Mouse (Mus musculus) liver, adult 2 months (tissue): ENCODE data around the gene Rae1. TPM values are rescaled to one million over a fixed set of nuclear protein-coding genes. Genes with fewer than 3 reads are reported as not detected.

Experiments used
- DNase-seq: peaks from one replicate; pipeline ENCODE4 v3.0.0-alpha.2; 2011; ENCODE audit warnings: low read depth, low spot score; ENCODE audit errors: extremely low read depth
- H3K27ac ChIP-seq: fragments of 200-500 bp; replicated peaks from 2 replicates; pipeline ENCODE4 v1.5.1; 2012; ENCODE audit warnings: low read depth, mild to moderate bottlenecking, control low read depth, inconsistent platforms, low read length; ENCODE audit not compliant: insufficient read depth
- H3K27me3 ChIP-seq: fragments of 200-500 bp; 2 replicates; pipeline ENCODE4 v1.6.1; 2012; ENCODE audit warnings: mild to moderate bottlenecking, moderate library complexity, low read length, inconsistent platforms; ENCODE audit not compliant: control insufficient read depth, insufficient read depth
- H3K36me3 ChIP-seq: fragments of 200-500 bp; 2 replicates; pipeline ENCODE4 v1.6.1; 2012; ENCODE audit warnings: low read length, inconsistent platforms; ENCODE audit not compliant: control insufficient read depth, insufficient read depth
- H3K4me1 ChIP-seq: fragments of 200-500 bp; 2 replicates; pipeline ENCODE4 v1.6.1; 2011; ENCODE audit warnings: low read length; ENCODE audit not compliant: control insufficient read depth, insufficient read depth
- H3K4me3 ChIP-seq: fragments of 200-500 bp; 2 replicates; pipeline ENCODE4 v1.5.1; 2011; ENCODE audit warnings: low read depth, mild to moderate bottlenecking, control low read depth, low read length, moderate library complexity; ENCODE audit not compliant: insufficient read depth
- H3K79me2 ChIP-seq: fragments of 200-500 bp; 2 replicates; pipeline ENCODE4 v1.6.1; 2012; ENCODE audit warnings: inconsistent platforms, mild to moderate bottlenecking, low read length, moderate library complexity; ENCODE audit not compliant: control insufficient read depth, insufficient read depth
- H3K9ac ChIP-seq: fragments of 200-500 bp; 2 replicates; pipeline ENCODE4 v1.6.1; 2012; ENCODE audit warnings: low read depth, mild to moderate bottlenecking, control low read depth, inconsistent platforms, low read length
- CTCF ChIP-seq: fragments of 200-500 bp; IDR thresholded peaks from 2 replicates; pipeline ENCODE4 v1.5.1; 2011; ENCODE audit warnings: low read depth, low read length, control low read depth
- POLR2A ChIP-seq: fragments of 200-500 bp; IDR thresholded peaks from 2 replicates; pipeline ENCODE4 v1.6.1; 2011; ENCODE audit warnings: low read length, control low read depth; ENCODE audit not compliant: insufficient read depth; ENCODE audit errors: extremely low read depth
- WGBS: fragments of 180-500 bp; shearing (Covaris S2); methylation state at CpG from one replicate; pipeline ENCODE4 v1.1.7; 2018; 5-methylcytosine and 5-hydroxymethylcytosine counted together
- polyA plus RNA-seq: library from polyadenylated mRNA; depleted of rRNA; stranded (reverse); fragments of >200 nt; gene quantifications from 2 replicates; pipeline ENCODE4 v1.2.3, GENCODE M21; 2012
- total RNA-seq: library from RNA; depleted of rRNA; stranded (reverse); fragments of >200 nt; gene quantifications from 2 replicates; pipeline ENCODE4 v1.2.3, GENCODE M21; 2014

Gene Rae1
- total and polyA plus RNA-seq, 2 experiments = 13.1 to 31.9 TPM

- TF ChIP-seq CTCF = no peak
- TF ChIP-seq POLR2A = no peak
- no peak for DNase-seq
- H3K27me3 ChIP-seq = no peaks in the 10 kb centered on the region
- H3K9ac ChIP-seq = no peak overlapping the region
- no peak overlapping the region for H3K27ac ChIP-seq
- H3K36me3 ChIP-seq = no peaks in the 10 kb centered on the region
- H3K79me2 ChIP-seq = no peaks in the 10 kb centered on the region
- H3K4me1 ChIP-seq = no peaks in the 10 kb centered on the region
- WGBS = 93% methylated on average over 43 of the region's 43 CpGs
- no peak overlapping the region for H3K4me3 ChIP-seq
Measured at GRCm38 (mm10) chr2:172979666-172980345, 20.1 kb upstream of the Rae1 start.

GRCm38 (mm10) chr2:172982776-172983561 is 16.9 kb upstream of the Rae1 start:
- Histone ChIP-seq H3K36me3 (no peaks in the 10 kb centered on the region), H3K79me2 (no peaks in the 10 kb centered on the region), H3K27me3 (no peaks in the 10 kb centered on the region), H3K9ac (no peak overlapping the region), H3K4me3 (no peak overlapping the region), H3K4me1 (no peaks in the 10 kb centered on the region), H3K27ac (no peak overlapping the region)
- 26% methylated on average over 9 of the region's 9 CpGs for WGBS
- TF ChIP-seq POLR2A (no peak), CTCF (no peak)
- DNase-seq = peak; percentile 93

GRCm38 (mm10) chr2:172990161-172990560 is 9.8 kb upstream of the Rae1 start:
- no peak for DNase-seq
- TF ChIP-seq POLR2A (no peak), CTCF (no peak)
- no peaks in the 10 kb centered on the region for H3K36me3 ChIP-seq
- H3K9ac ChIP-seq = no peak overlapping the region
- no peaks in the 10 kb centered on the region for H3K4me1 ChIP-seq
- H3K4me3 ChIP-seq = no peak overlapping the region
- no peaks in the 10 kb centered on the region for H3K79me2 ChIP-seq
- no peaks in the 10 kb centered on the region for H3K27me3 ChIP-seq
- no peak overlapping the region for H3K27ac ChIP-seq
- WGBS = 85% methylated on average over 6 of the region's 6 CpGs

GRCm38 (mm10) chr2:172996207-172996606 is 3.7 kb upstream of the Rae1 start:
- Histone ChIP-seq H3K27ac (no peak overlapping the region), H3K4me1 (peaks cover 6% of the 10 kb centered on the region), H3K4me3 (no peak overlapping the region), H3K79me2 (peaks cover 8% of the 10 kb centered on the region; the same call in 1 of the 2 replicates), H3K9ac (no peak overlapping the region), H3K36me3 (no peaks in the 10 kb centered on the region), H3K27me3 (no peaks in the 10 kb centered on the region)
- TF ChIP-seq CTCF = peak; percentile 88
- TF ChIP-seq POLR2A = no peak
- DNase-seq = peak; percentile 47
- 13% methylated on average over 4 of the region's 4 CpGs for WGBS

- Histone ChIP-seq H3K9ac (no peak overlapping the region), H3K36me3 (no peaks in the 10 kb centered on the region), H3K4me3 (no peak overlapping the region), H3K79me2 (peaks cover 11% of the 10 kb centered on the region; the same call in 1 of the 2 replicates), H3K4me1 (peaks cover 6% of the 10 kb centered on the region), H3K27ac (no peak overlapping the region), H3K27me3 (no peaks in the 10 kb centered on the region)
- TF ChIP-seq CTCF (no peak), POLR2A (no peak)
- WGBS = 57% methylated on average over 11 of the region's 11 CpGs
- no peak for DNase-seq
Measured at GRCm38 (mm10) chr2:172997748-172998147, 2.2 kb upstream of the Rae1 start.

- no peak for TF ChIP-seq POLR2A
- no peak for TF ChIP-seq CTCF
- Histone ChIP-seq H3K27ac (no peak overlapping the region), H3K36me3 (peaks cover 1% of the 10 kb centered on the region; the same call in 1 of the 2 replicates), H3K79me2 (peaks cover 11% of the 10 kb centered on the region; the same call in 1 of the 2 replicates), H3K9ac (no peak overlapping the region), H3K4me1 (peaks cover 6% of the 10 kb centered on the region), H3K4me3 (no peak overlapping the region), H3K27me3 (no peaks in the 10 kb centered on the region)
- DNase-seq = no peak
- WGBS = 58% methylated on average over 7 of the region's 7 CpGs
Measured at GRCm38 (mm10) chr2:172998478-172998877, 1.4 kb upstream of the Rae1 start.
